26 mouse cellular contexts compared by ENCODE assay signal in genomic region chr5:41943399-41943798, GRCm38 (mm10).
"Had no signal": no experiment of that assay in that cellular context is flagged by ENCODE, and none has a peak within 500 bp of the region (broad histone marks: within the 10 kb centered on the region; RNA-seq: fewer than 3 reads in every experiment).

No protein-coding gene starts in this region.

- H3K4me1 ChIP-seq: limb, embryonic 10.5 days; limb, embryonic 12.5 days; limb, embryonic 13.5 days; limb, embryonic 15.5 days; liver, embryonic 12.5 days; liver, embryonic 13.5 days; liver, embryonic 15.5 days; lung, embryonic 15.5 days; megakaryocyte, embryonic 14.5 days; midbrain, embryonic 12.5 days; midbrain, embryonic 13.5 days; neural tube, embryonic 12.5 days had no signal

- H3K27me3 ChIP-seq: limb, embryonic 12.5 days; limb, embryonic 13.5 days; limb, embryonic 15.5 days; liver, embryonic 12.5 days; liver, embryonic 13.5 days; liver, embryonic 15.5 days; lung, embryonic 15.5 days; megakaryocyte, embryonic 14.5 days; midbrain, embryonic 12.5 days; midbrain, embryonic 13.5 days; midbrain, embryonic 15.5 days; neural tube, embryonic 12.5 days had no signal

- H3K27ac ChIP-seq: limb, embryonic 10.5 days; limb, embryonic 12.5 days; limb, embryonic 13.5 days; limb, embryonic 15.5 days; liver, embryonic 12.5 days; liver, embryonic 13.5 days; liver, embryonic 14.5 days; liver, embryonic 15.5 days; lung, embryonic 15.5 days; macrophage; midbrain, embryonic 10.5 days; midbrain, embryonic 12.5 days; midbrain, embryonic 13.5 days; midbrain, embryonic 15.5 days; neural tube, embryonic 12.5 days had no signal

- H3K9me3 ChIP-seq: limb, embryonic 10.5 days; limb, embryonic 12.5 days; limb, embryonic 13.5 days; limb, embryonic 15.5 days; liver, embryonic 12.5 days; liver, embryonic 13.5 days; liver, embryonic 15.5 days; lung, embryonic 15.5 days; megakaryocyte, embryonic 14.5 days; midbrain, embryonic 10.5 days; midbrain, embryonic 12.5 days; midbrain, embryonic 13.5 days; midbrain, embryonic 15.5 days; neural tube, embryonic 12.5 days had no signal

- H3K4me3 ChIP-seq: limb, embryonic 10.5 days; limb, embryonic 12.5 days; limb, embryonic 13.5 days; limb, embryonic 15.5 days; liver, embryonic 12.5 days; liver, embryonic 13.5 days; liver, embryonic 15.5 days; lung, embryonic 15.5 days; megakaryocyte, embryonic 14.5 days; midbrain, embryonic 10.5 days; midbrain, embryonic 12.5 days; midbrain, embryonic 13.5 days; midbrain, embryonic 15.5 days; myocyte; neural tube, embryonic 12.5 days had no signal

- DNase-seq: left cerebral cortex, postnatal 4 days; liver; liver, embryonic 13.5 days; liver, postnatal 0 days; lung, adult 2 months; lung, embryonic 14.5 days; lung, postnatal 10 days; lung, postnatal 14 days; lung, postnatal 4 days; midbrain, embryonic 14.5 days had no signal

- H3K36me3 ChIP-seq: limb, embryonic 10.5 days; limb, embryonic 12.5 days; limb, embryonic 13.5 days; limb, embryonic 15.5 days; liver, embryonic 12.5 days; liver, embryonic 13.5 days; liver, embryonic 15.5 days; lung, embryonic 15.5 days; midbrain, embryonic 10.5 days; midbrain, embryonic 12.5 days; midbrain, embryonic 13.5 days; midbrain, embryonic 15.5 days; neural tube, embryonic 12.5 days had no signal
